Mouse (Mus musculus) MN1 (cell line): ENCODE data around the gene Drc1.

Source experiments
- DNase-seq: peaks from one replicate; pipeline ENCODE4 v3.0.0-alpha.2; 2016; ENCODE audit warnings: low spot score

Drc1 gene

DNA sequence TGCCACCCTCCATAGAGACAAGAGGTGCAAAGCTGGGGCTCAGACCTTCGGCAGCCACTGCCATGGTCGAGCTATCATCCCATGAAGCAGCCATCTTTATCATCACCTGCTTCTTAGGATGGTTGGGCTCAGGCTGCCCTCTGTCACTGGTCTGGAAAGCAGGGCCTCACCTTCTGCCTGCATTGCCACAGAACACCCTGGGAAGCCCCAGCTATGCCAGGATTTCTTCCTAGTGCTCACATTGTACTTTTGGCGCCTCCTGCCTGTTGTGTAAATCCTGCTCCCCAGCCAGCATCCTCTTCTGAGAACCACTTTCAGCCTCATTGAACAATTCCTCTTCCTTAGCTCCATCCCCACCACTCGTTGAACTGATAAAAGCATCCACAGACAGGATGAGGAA, 134.7 kb downstream of the Drc1 start:
- no peak for DNase-seq
